Mouse (Mus musculus) forebrain, embryonic 15.5 days (tissue): ENCODE measurements at regions not wholly inside any gene's neighbourhood (a gene's known extent, or its start where the extent isn't known, plus 50 kb on each side); places are given as distances from the start of the nearest gene placed in this dataset.

ENCODE experiments used
- ATAC-seq: fragments of 200-750 bp; cut with Nextera tagmentation; replicated peaks from 2 replicates; pipeline ENCODE4 v1.8.0; 2017; ENCODE audit warnings: mild to moderate bottlenecking, moderate TSS enrichment, moderate library complexity
- H3K27ac ChIP-seq: fragments of 300-500 bp; sonication (generic); replicated peaks from 2 replicates; pipeline ENCODE4 v1.5.1; 2015; ENCODE audit warnings: mild to moderate bottlenecking, inconsistent platforms
- H3K27me3 ChIP-seq: fragments of 300-500 bp; sonication (generic); 2 replicates; pipeline ENCODE4 v1.6.1; 2015; ENCODE audit warnings: inconsistent platforms
- H3K36me3 ChIP-seq: fragments of 300-500 bp; sonication (generic); 2 replicates; pipeline ENCODE4 v1.6.1; 2015; ENCODE audit warnings: mild to moderate bottlenecking, inconsistent platforms
- H3K4me1 ChIP-seq: fragments of 300-500 bp; sonication (generic); 2 replicates; pipeline ENCODE4 v1.6.1; 2015; ENCODE audit warnings: inconsistent platforms
- H3K4me2 ChIP-seq: fragments of 300-500 bp; sonication (generic); replicated peaks from 2 replicates; pipeline ENCODE4 v1.6.1; 2015; ENCODE audit warnings: mild to moderate bottlenecking, inconsistent platforms
- H3K4me3 ChIP-seq: fragments of 300-500 bp; sonication (generic); 2 replicates; pipeline ENCODE4 v1.5.1; 2015; ENCODE audit warnings: mild to moderate bottlenecking, inconsistent platforms
- H3K9ac ChIP-seq: fragments of 300-500 bp; sonication (generic); replicated peaks from 2 replicates; pipeline ENCODE4 v1.6.1; 2015; ENCODE audit warnings: mild to moderate bottlenecking, inconsistent platforms
- H3K9me3 ChIP-seq: fragments of 300-500 bp; sonication (generic); 2 replicates; pipeline ENCODE4 v1.6.1; 2016; ENCODE audit warnings: inconsistent platforms
- WGBS: fragments of 180-500 bp; shearing (Covaris S2); methylation state at CpG from one replicate; pipeline ENCODE4 v1.1.7; 2015; ENCODE audit warnings: mixed read lengths; 5-methylcytosine and 5-hydroxymethylcytosine counted together

DNA sequence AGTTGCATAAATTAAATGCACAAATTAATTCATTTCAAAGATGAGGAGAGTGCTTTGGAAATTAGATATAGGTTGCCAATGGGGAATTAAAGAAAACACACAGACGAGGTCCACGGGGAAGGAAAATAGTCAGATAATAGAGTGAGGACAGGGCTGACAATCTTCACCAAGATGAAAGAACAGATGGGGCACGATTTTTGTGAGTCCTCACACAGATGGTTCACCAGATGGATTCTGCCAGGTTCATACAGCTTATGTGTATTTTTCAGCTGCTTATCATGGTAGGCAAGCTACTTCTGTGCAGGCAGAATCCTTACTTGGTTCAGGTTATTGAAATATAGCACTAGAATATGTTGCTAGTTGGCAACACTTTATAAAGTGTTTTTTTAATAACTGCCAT, 1585.4 kb upstream of the Igfbp7 start:
- no peaks in the 10 kb centered on the region for H3K27me3 ChIP-seq
- H3K4me3 ChIP-seq = no peak overlapping the region
- H3K4me1 ChIP-seq = no peaks in the 10 kb centered on the region
- H3K9me3 ChIP-seq = no peaks in the 10 kb centered on the region
- no peaks in the 10 kb centered on the region for H3K36me3 ChIP-seq
- no peak overlapping the region for H3K4me2 ChIP-seq
- ATAC-seq = peak; percentile 95
- 36% methylated on average over 3 of the region's 3 CpGs for WGBS
- no peak overlapping the region for H3K27ac ChIP-seq
- no peak overlapping the region for H3K9ac ChIP-seq

DNA sequence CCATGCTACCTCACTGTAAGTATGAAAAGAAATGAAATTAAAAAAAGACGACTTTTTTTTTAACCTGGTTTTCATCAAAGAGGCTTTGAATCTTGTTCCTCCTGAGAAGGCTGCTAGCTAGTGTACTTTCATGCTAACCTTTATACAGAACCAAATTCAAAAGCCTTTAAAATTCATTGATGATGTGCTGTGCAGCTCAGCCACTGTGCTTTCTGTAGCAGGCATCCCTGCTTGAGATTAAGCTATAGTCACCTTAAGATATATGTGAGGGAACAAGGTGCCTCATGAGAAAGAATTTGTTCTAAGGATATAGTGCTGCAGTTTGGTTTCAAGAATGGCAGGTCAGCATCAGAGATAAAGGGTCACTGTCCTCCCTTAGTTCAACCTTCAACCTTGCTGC, 1581.9 kb upstream of the Igfbp7 start:
- H3K27ac ChIP-seq = no peak overlapping the region
- no peaks in the 10 kb centered on the region for H3K36me3 ChIP-seq
- no peak for ATAC-seq
- no peaks in the 10 kb centered on the region for H3K27me3 ChIP-seq
- no peak overlapping the region for H3K4me2 ChIP-seq
- H3K4me3 ChIP-seq = no peak overlapping the region
- WGBS = 89% methylated on average over 1 of the region's 1 CpGs
- H3K9ac ChIP-seq = no peak overlapping the region
- no peaks in the 10 kb centered on the region for H3K9me3 ChIP-seq
- H3K4me1 ChIP-seq = no peaks in the 10 kb centered on the region

DNA sequence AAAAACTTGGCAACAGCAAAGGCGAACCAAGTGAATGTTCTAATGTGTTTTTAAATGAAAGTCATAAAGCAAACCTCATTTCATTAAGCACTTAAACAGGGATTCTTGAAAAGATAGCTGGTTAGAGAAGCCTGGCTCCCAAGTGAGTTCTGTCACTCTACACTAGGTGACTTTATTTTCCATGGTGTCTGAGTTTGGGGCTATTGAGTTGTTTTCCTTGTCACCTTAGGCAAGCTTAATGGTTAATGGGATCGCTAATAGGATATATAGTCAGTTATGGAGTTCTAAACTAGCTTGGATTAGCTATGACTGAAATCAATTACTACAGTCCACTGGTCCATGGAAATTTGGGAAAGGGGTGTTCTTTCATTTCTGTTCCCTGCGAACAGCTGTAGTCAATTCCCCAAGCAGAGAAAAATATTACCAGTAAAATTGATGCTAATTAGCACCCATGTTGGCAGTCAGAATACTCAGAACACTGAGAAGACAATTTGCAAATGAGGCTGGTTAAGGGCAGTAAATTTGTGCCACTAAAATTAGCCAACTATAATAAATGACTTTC, 1568.7 kb upstream of the Igfbp7 start:
- Histone ChIP-seq H3K27ac (no peak overlapping the region), H3K4me3 (no peak overlapping the region)

DNA sequence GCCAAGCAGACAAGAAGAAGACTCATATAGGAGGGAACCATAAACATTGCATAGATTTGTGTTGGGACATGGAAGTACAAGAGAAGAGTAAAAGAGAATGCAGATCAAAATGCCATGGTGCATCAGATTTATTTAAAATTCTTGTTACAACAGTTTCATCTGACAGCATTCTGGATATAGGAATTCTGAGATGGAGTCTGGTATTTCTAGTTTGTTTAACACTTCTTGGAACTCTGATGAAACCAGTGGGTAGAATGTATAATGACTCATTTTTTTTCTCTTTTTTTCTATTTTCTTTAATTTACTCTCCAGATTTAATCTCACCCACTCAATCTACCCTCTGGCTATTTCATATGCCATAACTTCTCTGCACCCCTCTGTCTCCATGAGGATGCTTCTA, 1537.9 kb upstream of the Igfbp7 start:
- Histone ChIP-seq H3K36me3 (no peaks in the 10 kb centered on the region), H3K4me3 (no peak overlapping the region), H3K9me3 (no peaks in the 10 kb centered on the region), H3K4me2 (no peak overlapping the region), H3K27me3 (no peaks in the 10 kb centered on the region), H3K9ac (no peak overlapping the region), H3K4me1 (no peaks in the 10 kb centered on the region), H3K27ac (no peak overlapping the region)
- ATAC-seq = no peak

More for the DNA sequence above, 1568.7 kb upstream of the Igfbp7 start:
- Histone ChIP-seq H3K4me1 (no peaks in the 10 kb centered on the region), H3K9ac (no peak overlapping the region), H3K36me3 (no peaks in the 10 kb centered on the region), H3K27me3 (no peaks in the 10 kb centered on the region), H3K9me3 (no peaks in the 10 kb centered on the region), H3K4me2 (no peak overlapping the region)
- ATAC-seq = no peak
- WGBS = 65% methylated on average over 3 of the region's 3 CpGs

DNA sequence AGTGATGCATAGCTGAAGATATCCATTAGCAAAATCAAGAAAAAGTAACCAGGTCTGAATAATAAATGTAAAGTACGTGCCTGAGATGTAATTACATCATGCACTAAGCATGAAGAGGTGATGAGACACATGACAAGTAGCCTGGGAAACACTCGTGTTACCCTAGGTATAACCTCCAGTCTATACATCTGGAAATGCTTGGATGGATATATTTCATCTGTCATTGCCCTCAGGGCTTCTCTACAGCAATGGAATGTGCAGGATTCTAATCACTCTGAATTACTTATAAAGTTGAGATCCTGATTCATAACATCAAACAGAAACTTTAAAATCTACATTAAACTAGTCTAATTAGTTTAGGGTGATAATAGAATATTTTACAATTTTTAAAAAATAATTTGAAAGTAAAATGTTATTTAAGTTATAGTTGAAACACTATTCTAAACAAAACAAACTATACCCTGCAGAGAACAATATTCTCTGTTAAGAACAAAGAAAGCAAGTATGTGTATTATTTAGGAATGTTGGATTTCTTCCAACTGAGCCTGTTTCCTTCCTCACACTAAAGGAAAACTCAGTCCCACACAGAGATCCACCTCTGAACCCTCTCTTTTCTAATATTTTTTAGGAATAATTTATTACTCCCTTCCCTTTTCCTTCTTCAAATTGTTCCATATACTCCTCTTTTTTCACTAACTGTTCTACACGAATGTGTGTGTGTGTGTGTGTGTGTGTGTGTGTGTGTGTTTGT, 1514.2 kb upstream of the Igfbp7 start:
- WGBS = 72% methylated on average over 3 of the region's 3 CpGs
- Histone ChIP-seq H3K27ac (no peak overlapping the region), H3K4me2 (no peak overlapping the region), H3K9me3 (no peaks in the 10 kb centered on the region), H3K4me3 (no peak overlapping the region), H3K36me3 (no peaks in the 10 kb centered on the region), H3K4me1 (no peaks in the 10 kb centered on the region), H3K27me3 (no peaks in the 10 kb centered on the region), H3K9ac (no peak overlapping the region)
- no peak for ATAC-seq

DNA sequence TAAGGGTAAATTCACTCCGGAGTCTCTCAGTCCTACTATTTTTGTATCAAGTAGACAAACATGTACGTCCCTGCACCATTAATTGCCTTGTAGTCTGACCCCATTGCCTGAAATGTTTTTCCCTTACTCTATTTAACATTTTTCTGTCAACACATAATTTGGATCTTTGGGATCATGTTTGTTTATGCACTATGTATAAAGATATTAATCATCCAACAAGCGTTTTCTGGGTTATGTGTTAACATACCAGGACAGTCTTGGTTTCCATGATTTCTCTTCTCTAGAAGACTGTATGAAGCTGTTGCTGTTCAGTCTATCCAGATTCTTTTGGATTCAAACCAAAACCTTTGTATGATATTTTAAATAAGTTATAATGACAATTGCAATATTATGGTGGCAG, 1492.3 kb upstream of the Igfbp7 start:
- no peak for ATAC-seq
- Histone ChIP-seq H3K9me3 (no peaks in the 10 kb centered on the region), H3K27ac (no peak overlapping the region), H3K4me3 (no peak overlapping the region), H3K9ac (no peak overlapping the region), H3K27me3 (no peaks in the 10 kb centered on the region), H3K4me1 (no peaks in the 10 kb centered on the region), H3K4me2 (no peak overlapping the region), H3K36me3 (no peaks in the 10 kb centered on the region)
- whole genome bisulfite sequencing = 92% methylated on average over 3 of the region's 3 CpGs

DNA sequence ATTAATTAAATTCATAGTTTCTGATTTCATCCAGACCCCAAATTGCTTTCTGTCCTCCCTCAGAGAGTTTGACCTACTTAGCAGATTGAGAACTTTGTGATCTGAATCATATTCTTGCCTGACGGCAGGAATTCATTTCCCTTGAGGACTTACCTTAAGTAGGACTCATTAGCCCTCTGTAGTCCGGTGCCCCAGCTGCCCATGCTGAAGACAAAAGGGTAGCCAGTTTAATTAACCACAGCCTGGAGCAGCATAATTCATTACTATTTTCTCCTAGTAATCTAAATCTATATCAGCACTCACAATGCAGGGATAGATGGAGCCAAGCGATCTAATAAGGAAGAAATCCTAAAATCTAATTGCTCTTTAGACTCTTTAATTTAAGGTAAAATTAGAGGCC, 1470.9 kb upstream of the Igfbp7 start:
- Histone ChIP-seq H3K36me3 (no peaks in the 10 kb centered on the region), H3K4me3 (no peak overlapping the region), H3K9me3 (no peaks in the 10 kb centered on the region), H3K27me3 (no peaks in the 10 kb centered on the region), H3K9ac (no peak overlapping the region), H3K4me2 (no peak overlapping the region), H3K27ac (no peak overlapping the region), H3K4me1 (no peaks in the 10 kb centered on the region)
- 18% methylated on average over 3 of the region's 3 CpGs for WGBS
- no peak for ATAC-seq

DNA sequence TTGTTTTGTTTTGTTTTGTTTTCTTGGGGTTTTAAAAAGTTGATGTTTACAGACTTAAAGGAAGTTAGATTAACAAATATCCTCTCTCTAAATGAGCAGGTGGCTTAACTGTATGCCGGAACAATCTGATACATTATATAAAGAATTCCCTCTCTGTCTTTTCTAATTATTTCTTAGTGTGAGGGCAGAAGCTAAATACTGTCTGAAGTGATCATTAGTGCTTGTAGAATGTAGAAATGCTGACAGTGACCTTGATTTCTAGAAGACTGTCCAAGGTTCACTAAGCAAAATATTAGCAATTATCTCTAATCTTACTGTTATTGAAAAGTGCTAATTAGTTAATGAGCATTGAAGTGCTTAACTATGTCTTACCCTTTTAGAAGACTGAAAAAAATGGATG, 1437.3 kb upstream of the Igfbp7 start:
- no peak overlapping the region for H3K27ac ChIP-seq
- no peak overlapping the region for H3K9ac ChIP-seq
- WGBS = 51% methylated on average over 1 of the region's 1 CpGs
- H3K4me2 ChIP-seq = no peak overlapping the region
- H3K27me3 ChIP-seq = no peaks in the 10 kb centered on the region
- no peak for ATAC-seq
- H3K4me1 ChIP-seq = no peaks in the 10 kb centered on the region
- H3K36me3 ChIP-seq = no peaks in the 10 kb centered on the region
- H3K9me3 ChIP-seq = no peaks in the 10 kb centered on the region
- H3K4me3 ChIP-seq = no peak overlapping the region

DNA sequence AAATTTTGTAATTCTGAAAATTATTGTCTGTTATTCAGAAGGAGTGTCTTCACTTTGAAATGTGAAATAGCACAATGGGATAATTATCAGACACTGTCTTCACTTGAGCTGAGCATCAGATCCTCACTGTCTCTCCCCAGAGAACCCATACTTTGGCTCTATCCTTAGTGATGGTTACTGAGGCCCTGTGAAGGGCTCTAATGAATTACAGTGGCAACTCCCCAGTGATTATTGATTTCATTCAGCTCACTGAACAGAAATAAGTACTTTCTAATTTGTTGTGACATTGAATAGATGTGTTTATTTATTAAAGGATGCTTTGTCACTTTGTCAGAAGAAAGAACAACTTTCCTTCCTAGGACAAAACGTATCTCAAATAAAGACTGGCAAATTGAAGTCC, 1389.5 kb upstream of the Igfbp7 start:
- WGBS = 18% methylated on average over 1 of the region's 1 CpGs
- Histone ChIP-seq H3K27me3 (no peaks in the 10 kb centered on the region), H3K4me1 (no peaks in the 10 kb centered on the region), H3K4me2 (no peak overlapping the region), H3K9me3 (no peaks in the 10 kb centered on the region), H3K9ac (no peak overlapping the region), H3K4me3 (no peak overlapping the region), H3K36me3 (no peaks in the 10 kb centered on the region), H3K27ac (no peak overlapping the region)
- ATAC-seq = no peak
